Mouse (Mus musculus) testis, adult 2 months (tissue): ENCODE measurements at regions not wholly inside any gene's neighbourhood (a gene's known extent, or its start where the extent isn't known, plus 50 kb on each side); places are given as distances from the start of the nearest gene placed in this dataset.

ENCODE experiments used
- CTCF ChIP-seq: fragments of 200-500 bp; IDR thresholded peaks from 2 replicates; pipeline ENCODE4 v1.5.1; 2012; ENCODE audit warnings: low read depth, mild to moderate bottlenecking, inconsistent platforms, low read length, moderate library complexity; ENCODE audit not compliant: control insufficient read depth, insufficient read depth, insufficient replicate concordance
- POLR2A ChIP-seq: fragments of 200-500 bp; IDR thresholded peaks from 2 replicates; pipeline ENCODE4 v1.6.1; 2012; ENCODE audit warnings: low read depth, mild to moderate bottlenecking, inconsistent platforms, low read length, moderate library complexity; ENCODE audit not compliant: control insufficient read depth

DNA sequence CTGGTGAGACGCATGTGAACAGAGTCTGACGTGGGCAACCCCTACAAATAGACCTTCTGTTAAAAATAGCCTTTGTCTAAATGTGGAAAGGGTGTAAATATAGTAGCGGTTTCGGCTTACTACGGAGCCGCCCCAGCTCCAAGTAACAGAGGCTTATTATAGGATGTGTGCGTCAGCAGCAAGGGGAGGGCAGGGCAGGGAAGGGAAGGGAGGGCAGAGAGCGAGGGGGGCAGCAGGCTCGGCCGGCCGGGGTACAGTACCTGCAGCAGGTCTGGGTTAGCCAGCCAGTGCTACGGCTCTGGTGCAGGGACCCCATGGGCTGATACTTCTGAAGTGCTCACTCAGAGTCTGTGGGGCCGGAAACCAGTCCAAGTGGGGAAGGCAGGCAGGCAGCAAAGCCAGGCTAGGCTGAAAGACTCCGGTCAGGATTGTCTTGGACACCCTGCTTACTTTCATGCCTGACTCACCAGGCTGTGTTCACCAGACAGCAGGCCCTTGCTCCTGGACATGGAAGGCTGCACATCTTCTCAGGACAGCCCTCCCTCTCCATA lies 129.5 kb downstream of the Sec61b start:
- TF ChIP-seq CTCF (no peak), POLR2A (no peak)
